Comparison of ENCODE assay signal across 9 mouse cellular contexts in genomic region chr2:128408718-128409117, GRCm38 (mm10).
DNase-seq lines count a peak whose midpoint lies in the region; TF ChIP-seq lines count a peak whose summit lies in the region.
"Had no signal": no experiment of that assay in that cellular context is flagged by ENCODE, and none has a peak within 500 bp of the region (broad histone marks: within the 10 kb centered on the region; RNA-seq: fewer than 3 reads in every experiment).

No protein-coding gene starts in this region.

- peak; percentile 71 for TF ChIP-seq CTCF in heart, adult 2 months (IDR thresholded peaks at IDR 0.05)
- peak; percentile 75 for TF ChIP-seq CTCF in gastrocnemius, adult 2 months (IDR thresholded peaks at IDR 0.05)

- WGBS in heart, adult 2 months, result 43% methylated on average over 6 of the region's 6 CpGs

- H3K79me2 ChIP-seq in heart, adult 2 months (replicated peaks; ENCODE audit: control insufficient read depth, insufficient read depth, low read length), result no peaks in the 10 kb centered on the region

- no peaks in the 10 kb centered on the region for H3K27me3 ChIP-seq in heart, adult 2 months (ENCODE audit: control insufficient read depth, insufficient read depth, low read length)
- H3K27me3 ChIP-seq: hindbrain, embryonic 15.5 days had no signal

- intact Hi-C loops in heart, adult 2 months (cut with DNase I), result no loop called here
- intact Hi-C loops in heart, postnatal 25 days (cut with DNase I), result no loop called here
- intact Hi-C loops in gastrocnemius, adult 2 months (cut with DNase I), result no loop called here

- H3K4me3 ChIP-seq in heart, adult 2 months, result no peak overlapping the region
- no peak overlapping the region for H3K4me3 ChIP-seq in gastrocnemius, adult 2 months
- H3K4me3 ChIP-seq: hindbrain, embryonic 15.5 days had no signal

- no peak for TF ChIP-seq EP300 in heart, adult 2 months (IDR thresholded peaks at IDR 0.05; ENCODE audit: insufficient read depth, low read depth, low read length)

- no peak overlapping the region for H3K27ac ChIP-seq in heart, adult 2 months
- H3K27ac ChIP-seq in gastrocnemius, adult 2 months, result no peak overlapping the region
- H3K27ac ChIP-seq: hindbrain, embryonic 15.5 days had no signal

- no peaks in the 10 kb centered on the region; the same call in 1 of the 2 replicates for H3K4me1 ChIP-seq in heart, adult 2 months (ENCODE audit: control insufficient read depth, insufficient read depth, low read length)

- DNase-seq in heart, adult 2 months, result peak; percentile 42 to 65
- no peak for DNase-seq in heart, postnatal 25 days (ENCODE audit: low spot score)
- DNase-seq in urinary bladder, postnatal 14 days (ENCODE audit: low spot score), result peak; percentile 67
- no peak for DNase-seq in urinary bladder, postnatal 10 days (ENCODE audit: low spot score)
- DNase-seq in gastrocnemius, adult 2 months, result peak; percentile 79
- DNase-seq in lung, postnatal 14 days, result peak; percentile 78
- DNase-seq in thymus, postnatal 10 days (ENCODE audit: low spot score in 2 of 2), result peak; percentile 45 to 80
- no peak for DNase-seq in c-Kit-positive CD71-positive TER-119-positive erythroid progenitor cells, embryonic 14.5 days (ENCODE audit: low spot score)

- no peak for TF ChIP-seq POLR2A in heart, adult 2 months (IDR thresholded peaks at IDR 0.05; ENCODE audit: insufficient read depth, low read depth, low read length)

- H3K9ac ChIP-seq in heart, adult 2 months (ENCODE audit: low read depth, low read length), result no peak overlapping the region
- H3K9ac ChIP-seq: hindbrain, embryonic 15.5 days had no signal

- no peaks in the 10 kb centered on the region for H3K36me3 ChIP-seq in heart, adult 2 months (ENCODE audit: control insufficient read depth, insufficient read depth, low read length)
- H3K36me3 ChIP-seq: hindbrain, embryonic 15.5 days had no signal

Comparison
In these comparisons a context has a peak if more than half of its experiments do, and no peak if none do; other contexts are left out.
1. DNase-seq: peak in heart, adult 2 months (2 of 2), urinary bladder, postnatal 14 days (single experiment), gastrocnemius, adult 2 months (single experiment), lung, postnatal 14 days (single experiment) and thymus, postnatal 10 days (2 of 2); none in heart, postnatal 25 days (single experiment), urinary bladder, postnatal 10 days (single experiment) and c-Kit-positive CD71-positive TER-119-positive erythroid progenitor cells, embryonic 14.5 days (single experiment).